Mouse (Mus musculus): Measurements from ENCODE around the gene Gm20835. TPM values are rescaled to one million over a fixed set of nuclear protein-coding genes. Genes with fewer than 3 reads are reported as not detected.
"Not testable (repeated sequence)": the region's sequence is repeated elsewhere in the genome, so short reads cannot be mapped to it uniquely, and the experiment has no call there.

Gene Gm20835
- not detected in 2 replicates for total RNA-seq (2017)

DNA sequence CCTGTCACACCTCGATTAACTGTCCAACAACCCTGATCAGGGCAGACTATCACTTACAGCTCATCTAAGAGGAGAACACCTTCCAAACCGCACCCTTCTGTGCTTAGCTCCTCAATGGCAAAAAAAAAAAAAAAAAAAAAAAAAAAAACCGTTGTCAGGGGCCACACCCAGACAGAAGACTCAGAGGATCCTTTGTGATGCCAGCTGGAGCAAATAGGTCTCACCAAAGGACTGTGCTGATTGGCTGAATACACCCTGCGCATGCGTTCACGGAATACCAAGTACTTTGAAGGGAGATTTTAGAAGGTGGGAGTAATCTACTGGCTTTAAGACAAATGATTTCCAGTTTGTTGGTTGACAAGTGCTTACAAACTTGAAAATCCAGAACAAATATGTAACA, at the start of gene Gm20835:
Gm20835 (minus strand) TSS at position 101 of the 400 bp plus-strand sequence.
- ATAC-seq (replicated peaks; ENCODE audit: low read depth, poor library complexity, severe bottlenecking), result not testable (repeated sequence)
